Mouse (Mus musculus) lung, postnatal 0 days (tissue): Measurements from ENCODE around the gene Gm48551. TPM values are rescaled to one million over a fixed set of nuclear protein-coding genes. Genes with fewer than 3 reads are reported as not detected.

Experiments
- ATAC-seq: fragments of 200-750 bp; cut with Nextera tagmentation; 2 replicates; pipeline ENCODE4 v1.8.0; 2017; ENCODE audit warnings: moderate library complexity
- DNase-seq: peaks from one replicate; pipeline ENCODE4 v3.0.0-alpha.2; 2016; ENCODE audit warnings: low spot score
- H3K27ac ChIP-seq: fragments of 300-500 bp; sonication (generic); 2 replicates; pipeline ENCODE4 v1.5.1; 2014; ENCODE audit warnings: antibody characterized with exemption, mild to moderate bottlenecking, low read length, mixed read lengths
- H3K27me3 ChIP-seq: fragments of 300-500 bp; sonication (generic); replicated peaks from 2 replicates; pipeline ENCODE4 v1.6.1; 2014; ENCODE audit warnings: low read length, mixed read lengths; ENCODE audit not compliant: insufficient read depth
- H3K36me3 ChIP-seq: fragments of 300-500 bp; sonication (generic); 2 replicates; pipeline ENCODE4 v1.6.1; 2014; ENCODE audit warnings: low read length, mixed read lengths; ENCODE audit not compliant: insufficient read depth
- H3K4me1 ChIP-seq: fragments of 300-500 bp; sonication (generic); 2 replicates; pipeline ENCODE4 v1.6.1; 2014; ENCODE audit warnings: antibody characterized with exemption, low read depth, low read length, mixed read lengths; ENCODE audit not compliant: insufficient read depth
- H3K4me2 ChIP-seq: fragments of 300-500 bp; sonication (generic); replicated peaks from 2 replicates; pipeline ENCODE4 v1.6.1; 2014; ENCODE audit warnings: low read depth, mild to moderate bottlenecking, low read length, moderate library complexity, mixed read lengths
- H3K4me3 ChIP-seq: fragments of 300-500 bp; sonication (generic); 2 replicates; pipeline ENCODE4 v1.5.1; 2014; ENCODE audit warnings: low read depth, low read length
- H3K9ac ChIP-seq: fragments of 300-500 bp; sonication (generic); replicated peaks from 2 replicates; pipeline ENCODE4 v1.6.1; 2014; ENCODE audit warnings: low read depth, mild to moderate bottlenecking
- H3K9me3 ChIP-seq: fragments of 300-500 bp; sonication (generic); 2 replicates; pipeline ENCODE4 v1.6.1; 2016; ENCODE audit warnings: low read length, mixed read lengths
- CTCF ChIP-seq: IDR thresholded peaks from 2 replicates; pipeline ENCODE4 v1.5.1; 2016; ENCODE audit warnings: antibody characterized with exemption, mild to moderate bottlenecking
- EP300 ChIP-seq: IDR thresholded peaks from 2 replicates; pipeline ENCODE4 v1.6.1; 2016; ENCODE audit warnings: antibody characterized with exemption, mild to moderate bottlenecking, control low read depth
- WGBS: fragments of 180-500 bp; shearing (Covaris S2); extraction: QIAGEN DNeasy Blood & Tissue Kit; methylation state at CpG from one replicate; pipeline ENCODE4 v1.1.7; 2014; 5-methylcytosine and 5-hydroxymethylcytosine counted together
- polyA plus RNA-seq: library from polyadenylated mRNA; unstranded; fragments of >200 nt; fragmentation: Nextera tagmentation; extraction: Ambion mirVana; gene quantifications from 2 replicates; pipeline ENCODE4 v1.2.1, GENCODE M21; 2015

The Gm48551 gene
- polyA plus RNA-seq, 1 experiment from 2014 or later = 2.4 TPM

DNA sequence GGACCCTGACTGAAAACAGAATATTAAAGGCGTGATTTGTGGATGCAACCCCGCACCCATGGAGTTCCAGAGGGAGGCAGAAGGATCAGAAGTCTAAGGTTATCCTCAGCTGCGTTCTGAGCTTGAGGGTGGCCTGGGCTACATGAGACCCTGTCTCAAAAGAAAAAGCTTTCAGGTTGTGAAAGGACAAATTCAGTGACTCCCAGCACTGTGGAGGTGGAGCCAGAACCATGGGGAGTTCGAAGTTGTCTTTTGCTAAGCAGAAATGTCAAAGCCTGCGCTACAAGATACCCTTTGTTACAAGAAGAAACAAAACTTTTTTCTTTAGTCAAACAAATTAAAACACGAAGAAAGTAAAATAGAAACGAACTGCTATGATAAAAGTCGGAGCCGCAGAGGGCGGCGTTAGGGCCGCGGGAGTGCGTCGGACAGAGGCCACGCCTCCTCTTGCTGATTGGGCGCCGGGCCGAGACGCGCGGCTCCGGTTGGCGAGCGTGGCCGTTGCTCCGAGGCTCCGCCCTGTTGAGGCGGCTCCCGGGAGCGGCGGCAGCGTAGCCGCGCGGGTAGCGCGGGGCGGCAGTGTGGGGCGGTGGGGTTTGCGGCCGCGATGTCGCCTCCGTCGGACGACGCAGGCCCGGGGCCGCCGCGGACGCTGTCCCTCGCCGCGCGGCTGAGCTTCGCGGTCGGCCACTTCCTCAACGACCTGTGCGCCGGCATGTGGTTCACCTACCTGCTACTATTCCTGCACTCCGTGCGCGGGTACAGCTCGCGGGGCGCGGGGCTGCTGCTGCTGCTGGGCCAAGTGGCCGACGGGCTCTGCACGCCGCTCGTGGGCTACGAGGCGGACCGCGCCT lies 27.0 kb upstream of the Gm48551 start, which contains the start of gene Mfsd12:
Mfsd12 (plus strand) TSS at position 501 of the 854 bp plus-strand sequence.
- Histone ChIP-seq H3K27me3 (no peaks in the 10 kb centered on the region), H3K4me3 (peak within 1 kb of the TSS; percentile 70), H3K9ac (peak within 1 kb of the TSS; percentile 56), H3K36me3 (no peaks in the 10 kb centered on the region), H3K27ac (peak within 1 kb of the TSS; percentile 62; the same call in 1 of the 2 replicates), H3K4me1 (peaks cover 14% of the 10 kb centered on the region), H3K9me3 (no peaks in the 10 kb centered on the region), H3K4me2 (peak within 1 kb of the TSS; percentile 99)
- TF ChIP-seq CTCF (no peak), EP300 (no peak)
- DNase-seq (peak; percentile 95), ATAC-seq (peak; percentile 94)
- WGBS = 4% methylated on average over 59 of the region's 79 CpGs

GRCm38 (mm10) chr10:81358209-81358608 lies 26.1 kb upstream of the Gm48551 start:
- Histone ChIP-seq H3K27me3 (no peaks in the 10 kb centered on the region), H3K9me3 (no peaks in the 10 kb centered on the region), H3K4me1 (peaks cover 14% of the 10 kb centered on the region), H3K27ac (peak overlapping the region; percentile 62), H3K36me3 (no peaks in the 10 kb centered on the region), H3K9ac (peak overlapping the region; percentile 56), H3K4me2 (peak overlapping the region; percentile 99), H3K4me3 (peak overlapping the region; percentile 70)
- peak; percentile 8; the same call in 1 of the 2 replicates for ATAC-seq
- TF ChIP-seq CTCF (no peak), EP300 (no peak)
- DNase-seq = no peak
- 34% methylated on average over 4 of the region's 4 CpGs for WGBS

- ATAC-seq (no peak), DNase-seq (peak; percentile 54)
- peak overlapping the region; percentile 99; the same call in 1 of the 2 replicates for H3K4me2 ChIP-seq
- peak overlapping the region; percentile 70; the same call in 1 of the 2 replicates for H3K4me3 ChIP-seq
- no peaks in the 10 kb centered on the region for H3K9me3 ChIP-seq
- no peaks in the 10 kb centered on the region for H3K36me3 ChIP-seq
- H3K27me3 ChIP-seq = no peaks in the 10 kb centered on the region
- TF ChIP-seq EP300 = no peak
- TF ChIP-seq CTCF = no peak
- peak overlapping the region; percentile 62 for H3K27ac ChIP-seq
- peaks cover 20% of the 10 kb centered on the region for H3K4me1 ChIP-seq
- WGBS = 58% methylated on average over 1 of the region's 1 CpGs
- H3K9ac ChIP-seq = no peak overlapping the region
Measured at GRCm38 (mm10) chr10:81358841-81359240, 25.4 kb upstream of the Gm48551 start.

GRCm38 (mm10) chr10:81360721-81361120 lies 23.5 kb upstream of the Gm48551 start:
- ATAC-seq (no peak), DNase-seq (no peak)
- no peak overlapping the region for H3K4me2 ChIP-seq
- no peak overlapping the region for H3K27ac ChIP-seq
- WGBS = 49% methylated on average over 8 of the region's 8 CpGs
- H3K4me3 ChIP-seq = no peak overlapping the region
- H3K4me1 ChIP-seq = peaks cover 31% of the 10 kb centered on the region
- H3K27me3 ChIP-seq = no peaks in the 10 kb centered on the region
- H3K9ac ChIP-seq = no peak overlapping the region
- H3K9me3 ChIP-seq = no peaks in the 10 kb centered on the region
- TF ChIP-seq EP300 = no peak
- no peak for TF ChIP-seq CTCF
- H3K36me3 ChIP-seq = no peaks in the 10 kb centered on the region

GRCm38 (mm10) chr10:81362336-81362949 lies 21.8 kb upstream of the Gm48551 start:
- ATAC-seq = peak; percentile 12
- H3K27ac ChIP-seq = peak overlapping the region; percentile 44; the same call in 1 of the 2 replicates
- 42% methylated on average over 12 of the region's 12 CpGs for WGBS
- no peak for DNase-seq
- no peak overlapping the region for H3K9ac ChIP-seq
- H3K27me3 ChIP-seq = no peaks in the 10 kb centered on the region
- H3K4me1 ChIP-seq = peaks cover 26% of the 10 kb centered on the region
- no peaks in the 10 kb centered on the region for H3K9me3 ChIP-seq
- peaks cover 3% of the 10 kb centered on the region; the same call in 1 of the 2 replicates for H3K36me3 ChIP-seq
- TF ChIP-seq CTCF (no peak), EP300 (no peak)
- H3K4me3 ChIP-seq = no peak overlapping the region
- no peak overlapping the region for H3K4me2 ChIP-seq
